Mouse (Mus musculus): ENCODE measurements around the gene Itga5. TPM values are rescaled to one million over a fixed set of nuclear protein-coding genes. Genes with fewer than 3 reads are reported as not detected.
A peak's percentile ranks its signal among the peaks of the same experiment; 100 is the strongest.

The Itga5 gene
- polyA plus RNA-seq, 1 experiment from 2014 or later, result 12.9 TPM

DNA sequence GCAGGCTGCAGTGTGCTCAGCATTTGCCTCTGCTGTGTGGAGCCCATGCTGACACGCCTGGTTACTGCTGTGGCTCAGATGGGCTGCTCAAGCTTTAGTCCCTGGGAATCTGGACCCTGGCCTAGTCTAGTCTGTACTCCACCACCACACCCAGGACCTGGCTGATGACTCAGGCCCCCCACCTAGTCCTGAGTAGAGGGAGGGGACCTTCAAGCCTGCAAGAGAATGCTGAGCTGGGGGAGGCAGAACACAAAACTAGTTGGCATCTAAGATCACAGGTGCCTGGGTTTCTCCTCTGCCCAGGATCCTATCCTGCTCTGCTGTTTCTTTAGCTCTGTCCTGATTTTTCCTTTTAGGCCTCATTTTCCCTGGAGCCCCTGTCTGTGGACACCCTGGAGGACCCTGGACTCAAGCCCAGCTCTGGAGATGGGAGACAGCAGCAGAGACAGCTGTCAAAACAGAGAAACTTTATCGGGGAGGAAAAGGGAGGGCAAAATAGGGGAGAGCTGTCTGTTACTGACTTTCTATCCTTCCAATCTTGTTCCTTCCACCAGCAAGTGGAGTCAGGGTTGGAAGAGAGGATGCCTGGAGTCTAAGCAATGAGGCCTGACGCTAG is 48.3 kb downstream of the Itga5 start:
- peaks cover 63% of the 10 kb centered on the region for H3K4me1 ChIP-seq (replicated peaks)

DNA sequence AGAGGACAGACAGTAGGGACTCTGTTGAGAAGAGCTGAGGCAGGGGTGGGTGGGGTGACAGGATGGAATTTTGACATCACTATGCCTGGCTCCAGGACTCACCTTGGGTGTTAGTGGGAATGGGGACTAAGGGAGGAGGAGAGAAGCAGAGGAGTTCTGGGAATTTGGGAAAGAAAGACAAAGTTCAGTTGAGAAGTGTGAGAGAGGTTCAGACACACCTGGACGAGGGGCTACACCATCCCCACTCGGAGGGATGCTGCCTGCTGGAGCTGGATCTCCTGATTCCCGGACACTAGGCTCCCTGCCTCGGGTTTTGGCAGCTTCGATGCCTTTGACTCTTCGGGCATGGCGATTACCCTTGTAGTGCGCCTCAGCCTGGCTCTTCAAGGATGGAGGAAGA is 48.8 kb downstream of the Itga5 start:
- Histone ChIP-seq H3K4me3 (replicated peaks) (no peak overlapping the region), H3K27me3 (0 out of 2 replicates have a peak, but pooled peaks cover under 1% of the 10 kb centered on the region), H3K9ac (no peak overlapping the region), H3K36me3 (peaks cover 30% of the 10 kb centered on the region; the same call in 1 of the 2 replicates), H3K27ac (no peak overlapping the region), H3K4me1 (replicated peaks) (peaks cover 63% of the 10 kb centered on the region), H3K9me3 (replicated peaks) (no peaks in the 10 kb centered on the region), H3K4me2 (no peak overlapping the region)
- ATAC-seq (ENCODE audit: low read depth), result no peak
- DNase-seq, result no peak
- 68% methylated on average over 8 of the region's 8 CpGs for WGBS (ENCODE audit: insufficient replicate concordance)

More for the DNA sequence above, 48.3 kb downstream of the Itga5 start:
- DNase-seq (no peak), ATAC-seq (ENCODE audit: low read depth) (no peak)
- H3K4me2 ChIP-seq, result no peak overlapping the region
- 51% methylated on average over 3 of the region's 3 CpGs for WGBS (ENCODE audit: insufficient replicate concordance)
- H3K9ac ChIP-seq, result no peak overlapping the region
- 0 out of 2 replicates have a peak, but pooled peaks cover 3% of the 10 kb centered on the region for H3K27me3 ChIP-seq
- no peaks in the 10 kb centered on the region for H3K9me3 ChIP-seq (replicated peaks)
- H3K27ac ChIP-seq, result no peak overlapping the region
- H3K36me3 ChIP-seq, result peaks cover 30% of the 10 kb centered on the region; the same call in 1 of the 2 replicates
- no peak overlapping the region for H3K4me3 ChIP-seq (replicated peaks)

- no peaks in the 10 kb centered on the region for H3K9me3 ChIP-seq (replicated peaks)
- no peak overlapping the region for H3K4me3 ChIP-seq (replicated peaks)
- peaks cover 63% of the 10 kb centered on the region for H3K4me1 ChIP-seq (replicated peaks)
- ATAC-seq (ENCODE audit: low read depth), result no peak
- H3K27me3 ChIP-seq, result no peaks in the 10 kb centered on the region
- no peak overlapping the region for H3K27ac ChIP-seq
- peaks cover 30% of the 10 kb centered on the region; the same call in 1 of the 2 replicates for H3K36me3 ChIP-seq
- H3K9ac ChIP-seq, result no peak overlapping the region
- no peak for DNase-seq
- no peak overlapping the region for H3K4me2 ChIP-seq
Observed at GRCm38 (mm10) chr15:103317120-103317519, 49.4 kb downstream of the Itga5 start.

DNA sequence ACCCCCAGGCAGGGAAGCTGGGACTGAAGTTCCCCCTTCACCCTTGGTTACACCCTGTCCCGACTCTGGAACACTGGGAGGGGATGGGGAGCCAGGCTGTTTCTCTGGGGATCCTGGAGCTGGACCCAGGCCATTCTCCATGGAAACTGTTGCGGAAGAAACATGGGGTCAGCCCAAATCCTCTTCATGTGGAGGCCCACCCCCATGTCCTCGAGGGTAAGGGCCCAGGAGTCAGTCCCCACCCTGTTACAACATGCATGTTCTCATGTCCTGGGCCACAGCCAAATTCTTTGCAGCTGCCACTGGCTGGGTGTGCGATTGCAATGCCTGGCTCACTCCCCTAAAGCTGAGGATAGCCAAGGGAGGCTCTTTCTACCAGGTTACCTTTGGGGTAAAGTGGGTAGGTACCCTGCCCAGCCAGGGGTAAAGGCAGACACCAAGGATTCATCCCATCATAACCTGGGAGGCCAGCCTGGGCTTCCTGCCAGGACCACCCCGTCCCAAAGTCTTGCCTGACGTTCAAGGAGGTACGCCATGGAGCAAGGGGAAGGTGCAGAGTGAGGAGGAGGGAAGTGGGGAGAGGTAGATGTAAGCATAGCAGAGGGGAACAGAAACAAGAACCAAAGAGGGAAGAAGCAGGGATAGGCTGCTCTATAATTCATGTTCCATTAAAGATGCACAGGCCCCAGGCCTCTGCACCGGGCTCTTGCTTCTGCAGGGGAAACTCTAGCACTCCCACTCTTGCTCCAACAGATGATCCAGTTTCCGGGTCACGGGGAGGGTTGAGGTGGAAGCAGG is 50.4 kb downstream of the Itga5 start:
- Histone ChIP-seq H3K4me1 (replicated peaks) (peaks cover 53% of the 10 kb centered on the region), H3K9ac (no peak overlapping the region), H3K4me2 (no peak overlapping the region), H3K27me3 (no peaks in the 10 kb centered on the region), H3K36me3 (peaks cover 30% of the 10 kb centered on the region; the same call in 1 of the 2 replicates), H3K4me3 (replicated peaks) (no peak overlapping the region), H3K27ac (no peak overlapping the region), H3K9me3 (replicated peaks) (no peaks in the 10 kb centered on the region)
- ATAC-seq (ENCODE audit: low read depth), result no peak
- no peak for DNase-seq
- 73% methylated on average over 10 of the region's 10 CpGs for WGBS (ENCODE audit: insufficient replicate concordance)

DNA sequence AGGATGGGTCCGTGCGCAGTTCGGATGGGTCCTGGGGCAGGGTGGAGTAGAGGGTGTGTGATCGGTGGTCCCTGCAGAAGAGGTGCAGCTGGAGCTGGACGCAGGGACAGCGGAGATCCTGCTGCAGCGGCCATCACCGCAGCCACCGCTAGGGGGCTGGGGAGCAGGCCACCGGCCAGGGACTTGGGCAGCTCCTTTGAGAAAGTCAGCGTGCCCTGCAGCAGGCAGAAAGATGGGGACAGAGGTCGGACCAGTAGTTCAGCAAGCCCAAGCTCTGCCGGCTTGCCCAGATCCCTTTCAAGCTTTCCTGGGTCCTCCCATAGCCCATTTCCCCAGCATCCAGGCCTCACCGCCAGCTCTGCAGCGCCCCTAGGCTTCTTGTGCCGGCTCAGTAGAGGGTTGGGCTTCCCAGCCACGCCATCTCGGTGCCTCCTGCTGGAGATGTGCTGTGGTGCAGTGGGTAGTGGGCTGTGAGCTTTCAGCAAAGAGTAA is 51.5 kb downstream of the Itga5 start:
- Histone ChIP-seq H3K4me2 (peak overlapping the region; percentile 34), H3K9ac (no peak overlapping the region), H3K27me3 (no peaks in the 10 kb centered on the region), H3K36me3 (peaks cover 26% of the 10 kb centered on the region; the same call in 1 of the 2 replicates), H3K9me3 (replicated peaks) (no peaks in the 10 kb centered on the region), H3K4me1 (replicated peaks) (peaks cover 48% of the 10 kb centered on the region), H3K4me3 (replicated peaks) (no peak overlapping the region), H3K27ac (no peak overlapping the region)
- 35% methylated on average over 18 of the region's 18 CpGs for WGBS (ENCODE audit: insufficient replicate concordance)
- peak; percentile 57 for ATAC-seq (ENCODE audit: low read depth)
- peak; percentile 44 for DNase-seq

GRCm38 (mm10) chr15:103314181-103314580 is 52.4 kb downstream of the Itga5 start:
- no peak overlapping the region for H3K27ac ChIP-seq
- 74% methylated on average over 22 of the region's 22 CpGs for WGBS (ENCODE audit: insufficient replicate concordance)
- H3K4me2 ChIP-seq, result peak overlapping the region; percentile 34
- peaks cover 25% of the 10 kb centered on the region; the same call in 1 of the 2 replicates for H3K36me3 ChIP-seq
- H3K9me3 ChIP-seq (replicated peaks), result no peaks in the 10 kb centered on the region
- no peak for ATAC-seq (ENCODE audit: low read depth)
- peaks cover 50% of the 10 kb centered on the region for H3K4me1 ChIP-seq (replicated peaks)
- H3K9ac ChIP-seq, result no peak overlapping the region
- peaks cover 8% of the 10 kb centered on the region for H3K27me3 ChIP-seq
- no peak for DNase-seq
- H3K4me3 ChIP-seq (replicated peaks), result no peak overlapping the region

- ATAC-seq (ENCODE audit: low read depth) (no peak), DNase-seq (no peak)
- H3K4me3 ChIP-seq (replicated peaks), result no peak overlapping the region
- H3K9ac ChIP-seq, result no peak overlapping the region
- no peaks in the 10 kb centered on the region for H3K9me3 ChIP-seq (replicated peaks)
- H3K27ac ChIP-seq, result no peak overlapping the region
- peaks cover 14% of the 10 kb centered on the region for H3K27me3 ChIP-seq
- H3K36me3 ChIP-seq, result peaks cover 20% of the 10 kb centered on the region; the same call in 1 of the 2 replicates
- 28% methylated on average over 18 of the region's 18 CpGs for WGBS (ENCODE audit: insufficient replicate concordance)
- 0 out of 2 replicates have a peak overlapping the region, but pooled peaks have one; percentile 34 for H3K4me2 ChIP-seq
- peaks cover 56% of the 10 kb centered on the region for H3K4me1 ChIP-seq (replicated peaks)
Observed at GRCm38 (mm10) chr15:103313495-103314095, 53.0 kb downstream of the Itga5 start.

DNA sequence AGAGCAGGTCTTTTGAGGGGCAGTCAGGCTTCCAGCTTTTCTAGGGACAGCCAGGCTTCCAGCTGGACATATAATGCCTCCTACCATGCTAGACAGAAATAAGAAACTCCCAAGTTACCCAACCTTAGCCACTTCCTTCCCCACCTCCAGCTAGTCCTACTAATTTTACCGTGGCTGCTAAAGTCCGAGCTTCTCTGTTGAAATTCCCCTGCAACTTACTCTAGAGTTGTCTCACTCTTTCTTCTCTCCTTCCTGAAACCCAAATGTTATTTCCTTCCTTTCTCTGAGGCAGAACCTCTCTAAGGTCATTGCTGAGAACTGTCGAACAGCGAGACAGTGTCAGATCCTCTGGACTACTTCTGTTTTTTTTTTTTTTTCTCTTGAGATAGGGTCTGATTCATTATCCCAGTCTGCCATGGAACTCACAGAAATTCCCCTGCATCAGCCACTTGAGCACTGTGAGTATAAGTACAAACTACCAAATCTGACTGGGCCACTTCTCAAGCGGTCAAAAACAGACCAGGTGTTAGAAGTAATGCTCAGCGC is 56.1 kb downstream of the Itga5 start, which contains the start of gene Gpr84:
TSS of gene Gpr84 (minus strand) at position 248 of the 546 bp plus-strand sequence.
- 16% methylated on average over 6 of the region's 6 CpGs for WGBS (ENCODE audit: insufficient replicate concordance)
- Histone ChIP-seq H3K9me3 (replicated peaks) (no peaks in the 10 kb centered on the region), H3K9ac (no peak within 1 kb of the TSS), H3K4me2 (peak within 1 kb of the TSS; percentile 45; the same call in 1 of the 2 replicates), H3K27ac (no peak within 1 kb of the TSS), H3K4me3 (replicated peaks) (no peak within 1 kb of the TSS), H3K4me1 (replicated peaks) (peaks cover 61% of the 10 kb centered on the region), H3K36me3 (peaks cover 7% of the 10 kb centered on the region; the same call in 1 of the 2 replicates), H3K27me3 (peaks cover 32% of the 10 kb centered on the region)
- DNase-seq (no peak), ATAC-seq (ENCODE audit: low read depth) (no peak)

GRCm38 (mm10) chr15:103308876-103309580 is 57.5 kb downstream of the Itga5 start:
- peak overlapping the region; percentile 46; the same call in 1 of the 2 replicates for H3K9ac ChIP-seq
- H3K36me3 ChIP-seq, result no peaks in the 10 kb centered on the region
- H3K9me3 ChIP-seq (replicated peaks), result no peaks in the 10 kb centered on the region
- peak overlapping the region; percentile 21 for H3K4me3 ChIP-seq (replicated peaks)
- DNase-seq (no peak), ATAC-seq (ENCODE audit: low read depth) (no peak)
- 57% methylated on average over 26 of the region's 26 CpGs for WGBS (ENCODE audit: insufficient replicate concordance)
- H3K27me3 ChIP-seq, result peaks cover 46% of the 10 kb centered on the region
- no peak overlapping the region; the same call in 1 of the 2 replicates for H3K27ac ChIP-seq
- H3K4me2 ChIP-seq, result peak overlapping the region; percentile 45
- peaks cover 61% of the 10 kb centered on the region for H3K4me1 ChIP-seq (replicated peaks)

DNA sequence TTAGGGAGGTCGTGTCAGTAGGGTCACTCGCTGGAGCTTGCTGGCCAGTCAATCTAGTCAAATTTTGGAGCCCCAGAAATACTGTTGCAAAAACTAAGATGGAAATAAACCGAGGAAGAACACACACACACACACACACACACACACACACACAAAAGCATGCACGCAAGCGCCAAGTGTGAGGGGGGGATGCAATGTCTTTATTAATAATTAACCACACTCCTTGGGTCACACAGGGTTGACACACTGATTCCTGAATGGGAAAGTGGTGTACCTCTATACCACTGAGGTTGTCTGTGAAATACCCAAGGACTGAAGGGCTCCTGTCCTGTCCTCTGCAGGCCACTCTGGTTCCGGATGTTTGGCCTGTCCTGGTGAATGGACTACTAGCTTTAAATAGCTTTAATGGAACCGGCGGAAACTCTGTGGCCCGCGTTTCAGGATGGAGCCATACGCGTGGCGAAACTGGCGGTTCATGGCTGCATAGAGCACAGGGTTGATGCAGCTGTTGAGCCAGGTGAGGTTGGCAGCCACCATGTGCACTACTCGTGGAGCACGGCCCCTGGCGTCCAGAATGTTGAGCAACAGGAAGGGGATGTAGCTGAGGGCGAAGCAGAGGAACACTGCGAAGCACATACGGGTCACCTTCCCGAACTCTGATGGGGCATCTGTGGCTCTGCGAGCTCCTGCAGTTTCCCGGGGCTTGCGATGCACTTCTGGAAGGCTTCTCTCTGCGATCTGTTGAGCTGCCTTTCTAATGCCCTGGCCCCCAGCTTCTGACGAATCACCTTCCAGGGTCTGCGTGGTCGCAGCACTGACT is 58.3 kb downstream of the Itga5 start:
- peaks cover 54% of the 10 kb centered on the region for H3K27me3 ChIP-seq
- H3K4me1 ChIP-seq (replicated peaks), result peaks cover 61% of the 10 kb centered on the region
- H3K27ac ChIP-seq, result peak overlapping the region; percentile 8; the same call in 1 of the 2 replicates
- DNase-seq (no peak), ATAC-seq (ENCODE audit: low read depth) (0 out of 2 replicates have a peak, but pooled peaks have one; percentile 7)
- 33% methylated on average over 28 of the region's 28 CpGs for WGBS (ENCODE audit: insufficient replicate concordance)
- H3K9ac ChIP-seq, result peak overlapping the region; percentile 46; the same call in 1 of the 2 replicates
- H3K4me3 ChIP-seq (replicated peaks), result peak overlapping the region; percentile 21
- H3K9me3 ChIP-seq (replicated peaks), result no peaks in the 10 kb centered on the region
- H3K36me3 ChIP-seq, result no peaks in the 10 kb centered on the region
- H3K4me2 ChIP-seq, result peak overlapping the region; percentile 45
